Mouse (Mus musculus): Measurements from ENCODE around the gene Gbf1.

GRCm38 (mm10) chr19:46307781-46308180 is 155.5 kb downstream of the Gbf1 start:
- TF ChIP-seq GATA1 (IDR thresholded peaks at IDR 0.05; ENCODE audit: borderline replicate concordance, low read length) (no peak), FLI1 (IDR thresholded peaks at IDR 0.05; ENCODE audit: low read length) (no peak)

All from megakaryocyte, embryonic 14.5 days (primary cell).